Mouse (Mus musculus) liver, embryonic 16.5 days (tissue): Measurements from ENCODE around the gene Tctex1d2. TPM values are rescaled to one million over a fixed set of nuclear protein-coding genes. Genes with fewer than 3 reads are reported as not detected.
"Not testable (repeated sequence)": the region's sequence is repeated elsewhere in the genome, so short reads cannot be mapped to it uniquely, and the experiment has no call there.

Source experiments
- ATAC-seq: fragments of 200-750 bp; cut with Nextera tagmentation; 2 replicates; pipeline ENCODE4 v1.8.0; 2017; ENCODE audit warnings: low read depth, mild to moderate bottlenecking, moderate number of reproducible peaks, moderate library complexity
- H3K27ac ChIP-seq: fragments of 300-500 bp; sonication (generic); 2 replicates; pipeline ENCODE4 v1.5.1; 2014; ENCODE audit warnings: mild to moderate bottlenecking, low read length
- H3K27me3 ChIP-seq: fragments of 300-500 bp; sonication (generic); 2 replicates; pipeline ENCODE4 v1.6.1; 2014; ENCODE audit warnings: low read depth, low read length, mixed read lengths; ENCODE audit not compliant: control insufficient read depth, insufficient read depth
- H3K36me3 ChIP-seq: fragments of 300-500 bp; sonication (generic); 2 replicates; pipeline ENCODE4 v1.6.1; 2014; ENCODE audit warnings: mild to moderate bottlenecking; ENCODE audit not compliant: control insufficient read depth, insufficient read depth
- H3K4me1 ChIP-seq: fragments of 300-500 bp; sonication (generic); 2 replicates; pipeline ENCODE4 v1.6.1; 2014; ENCODE audit warnings: low read depth, low read length, mixed read lengths; ENCODE audit not compliant: control insufficient read depth
- H3K4me2 ChIP-seq: fragments of 300-500 bp; sonication (generic); 2 replicates; pipeline ENCODE4 v1.6.1; 2014; ENCODE audit warnings: low read depth, low read length, mixed read lengths
- H3K4me3 ChIP-seq: fragments of 300-500 bp; sonication (generic); 2 replicates; pipeline ENCODE4 v1.5.1; 2014; ENCODE audit warnings: low read depth, mild to moderate bottlenecking, low read length
- H3K9ac ChIP-seq: fragments of 300-500 bp; sonication (generic); 2 replicates; pipeline ENCODE4 v1.6.1; 2014; ENCODE audit warnings: low read depth, low read length
- H3K9me3 ChIP-seq: fragments of 300-500 bp; sonication (generic); replicated peaks from 2 replicates; pipeline ENCODE4 v1.6.1; 2016; ENCODE audit warnings: low read length; ENCODE audit not compliant: control insufficient read depth
- WGBS: fragments of 180-500 bp; shearing (Covaris S2); extraction: QIAGEN DNeasy Blood & Tissue Kit; methylation state at CpG from one replicate; pipeline ENCODE4 v1.1.7; 2014; ENCODE audit not compliant: insufficient replicate concordance; 5-methylcytosine and 5-hydroxymethylcytosine counted together
- polyA plus RNA-seq: library from polyadenylated mRNA; unstranded; fragments of >200 nt; fragmentation: Nextera tagmentation; extraction: Ambion mirVana; gene quantifications from 2 replicates; pipeline ENCODE4 v1.2.1, GENCODE M21; 2015

The Tctex1d2 gene
- polyA plus RNA-seq, 1 experiment from 2014 or later = 4.8 TPM

DNA sequence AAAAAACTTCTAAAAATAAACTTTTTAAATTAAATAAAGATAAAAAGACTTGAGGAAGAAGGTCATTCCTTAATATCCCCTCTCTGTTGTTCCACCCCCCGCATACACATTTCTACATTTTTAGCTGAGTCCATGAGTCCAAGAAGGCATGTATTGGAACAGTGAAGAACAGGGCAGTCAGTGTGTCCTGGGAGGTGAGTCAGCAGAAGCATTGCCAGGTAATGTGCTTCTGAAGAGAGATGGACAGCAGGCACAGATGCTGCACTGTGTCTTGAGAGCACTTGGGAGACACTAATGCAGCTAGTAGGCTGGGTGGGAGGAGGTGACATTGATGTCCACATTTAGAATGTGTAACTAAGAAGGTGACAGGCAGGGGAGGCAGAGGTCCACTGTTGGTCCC, 17.8 kb downstream of the Tctex1d2 start:
- Histone ChIP-seq H3K27me3 (no peaks in the 10 kb centered on the region), H3K9me3 (no peaks in the 10 kb centered on the region), H3K36me3 (peaks cover 6% of the 10 kb centered on the region), H3K4me3 (no peak overlapping the region), H3K9ac (no peak overlapping the region), H3K4me2 (no peak overlapping the region), H3K4me1 (peaks cover 32% of the 10 kb centered on the region), H3K27ac (no peak overlapping the region)
- WGBS = 91% methylated on average over 1 of the region's 1 CpGs
- no peak for ATAC-seq

GRCm38 (mm10) chr16:32441432-32441831, 21.9 kb downstream of the Tctex1d2 start:
- Histone ChIP-seq H3K4me2 (no peak overlapping the region), H3K9me3 (no peaks in the 10 kb centered on the region), H3K27me3 (no peaks in the 10 kb centered on the region), H3K9ac (no peak overlapping the region), H3K4me3 (no peak overlapping the region), H3K27ac (0 out of 2 replicates have a peak overlapping the region, but pooled peaks have one; percentile 0), H3K4me1 (peaks cover 23% of the 10 kb centered on the region), H3K36me3 (peaks cover 6% of the 10 kb centered on the region)
- 81% methylated on average over 3 of the region's 3 CpGs for WGBS
- ATAC-seq = no peak

GRCm38 (mm10) chr16:32444615-32445014, 25.1 kb downstream of the Tctex1d2 start:
- not testable (repeated sequence) for H3K36me3 ChIP-seq, H3K4me3 ChIP-seq, ATAC-seq, H3K9me3 ChIP-seq, H3K4me2 ChIP-seq, H3K27me3 ChIP-seq, H3K9ac ChIP-seq
- H3K4me1 ChIP-seq = peaks cover 46% of the 10 kb centered on the region
- H3K27ac ChIP-seq = peak overlapping the region; percentile 30; the same call in 1 of the 2 replicates
- 39% methylated on average over 3 of the region's 3 CpGs for WGBS

- no peak overlapping the region for H3K4me2 ChIP-seq
- no peak overlapping the region for H3K9ac ChIP-seq
- H3K4me1 ChIP-seq = peaks cover 56% of the 10 kb centered on the region
- H3K4me3 ChIP-seq = no peak overlapping the region
- H3K27ac ChIP-seq = no peak overlapping the region
- H3K9me3 ChIP-seq = no peaks in the 10 kb centered on the region
- no peaks in the 10 kb centered on the region for H3K27me3 ChIP-seq
- no peak for ATAC-seq
- H3K36me3 ChIP-seq = peaks cover 3% of the 10 kb centered on the region
- WGBS = 82% methylated on average over 1 of the region's 1 CpGs
Measured at GRCm38 (mm10) chr16:32445558-32445957, 26.1 kb downstream of the Tctex1d2 start.

DNA sequence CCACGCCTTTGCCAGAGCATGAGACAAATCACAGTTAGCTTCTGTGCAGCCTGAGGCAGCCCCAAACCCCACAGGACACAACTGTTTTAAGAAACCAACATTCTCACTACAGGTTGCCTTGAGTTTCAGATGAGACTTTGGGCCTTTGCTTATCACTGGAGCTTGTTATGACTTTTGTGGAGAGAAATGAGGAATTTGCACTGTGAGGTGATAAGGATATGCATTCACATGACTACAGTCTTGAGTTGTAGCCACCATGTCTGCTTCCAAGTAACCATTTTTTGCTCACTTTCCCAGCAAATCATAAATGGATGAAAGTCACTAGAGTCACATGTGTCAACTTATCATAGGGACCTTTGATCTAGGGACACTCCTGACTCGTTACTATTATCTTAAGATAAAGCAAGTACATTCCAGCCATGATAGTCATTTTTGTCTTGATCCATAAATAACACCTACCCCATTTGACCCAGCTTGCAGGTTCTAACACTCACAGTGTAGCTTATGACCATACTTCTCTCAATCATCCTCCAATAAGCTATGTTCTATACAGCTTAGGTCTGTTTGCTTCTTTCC, 27.1 kb downstream of the Tctex1d2 start:
- Histone ChIP-seq H3K4me3 (no peak overlapping the region), H3K4me1 (peaks cover 63% of the 10 kb centered on the region)

GRCm38 (mm10) chr16:32449665-32450064, 30.2 kb downstream of the Tctex1d2 start:
- WGBS = 17% methylated on average over 3 of the region's 3 CpGs
- Histone ChIP-seq H3K27me3 (no peaks in the 10 kb centered on the region), H3K36me3 (peaks cover 19% of the 10 kb centered on the region), H3K9ac (peak overlapping the region; percentile 54), H3K4me3 (peak overlapping the region; percentile 39), H3K9me3 (no peaks in the 10 kb centered on the region), H3K27ac (peak overlapping the region; percentile 92), H3K4me1 (peaks cover 61% of the 10 kb centered on the region), H3K4me2 (peak overlapping the region; percentile 67)
- peak; percentile 94 for ATAC-seq

More for the DNA sequence above, 27.1 kb downstream of the Tctex1d2 start:
- no peak overlapping the region for H3K4me2 ChIP-seq
- peaks cover 2% of the 10 kb centered on the region for H3K36me3 ChIP-seq
- H3K27ac ChIP-seq = 0 out of 2 replicates have a peak overlapping the region, but pooled peaks have one; percentile 10
- no peaks in the 10 kb centered on the region for H3K9me3 ChIP-seq
- WGBS = 45% methylated on average over 2 of the region's 2 CpGs
- ATAC-seq = no peak
- H3K27me3 ChIP-seq = no peaks in the 10 kb centered on the region
- no peak overlapping the region for H3K9ac ChIP-seq

GRCm38 (mm10) chr16:32450133-32450532, 30.6 kb downstream of the Tctex1d2 start:
- 84% methylated on average over 2 of the region's 2 CpGs for WGBS
- peaks cover 21% of the 10 kb centered on the region for H3K36me3 ChIP-seq
- peak overlapping the region; percentile 67 for H3K4me2 ChIP-seq
- no peaks in the 10 kb centered on the region for H3K9me3 ChIP-seq
- H3K4me3 ChIP-seq = peak overlapping the region; percentile 39
- no peaks in the 10 kb centered on the region for H3K27me3 ChIP-seq
- H3K4me1 ChIP-seq = peaks cover 61% of the 10 kb centered on the region
- peak overlapping the region; percentile 54 for H3K9ac ChIP-seq
- H3K27ac ChIP-seq = peak overlapping the region; percentile 92
- no peak for ATAC-seq

GRCm38 (mm10) chr16:32453102-32453501, 33.6 kb downstream of the Tctex1d2 start:
- Histone ChIP-seq H3K4me3 (no peak overlapping the region), H3K27me3 (no peaks in the 10 kb centered on the region), H3K4me1 (peaks cover 57% of the 10 kb centered on the region), H3K9ac (no peak overlapping the region), H3K27ac (peak overlapping the region; percentile 73), H3K36me3 (peaks cover 36% of the 10 kb centered on the region), H3K4me2 (no peak overlapping the region), H3K9me3 (no peaks in the 10 kb centered on the region)
- ATAC-seq = peak; percentile 69
- 82% methylated on average over 8 of the region's 8 CpGs for WGBS

DNA sequence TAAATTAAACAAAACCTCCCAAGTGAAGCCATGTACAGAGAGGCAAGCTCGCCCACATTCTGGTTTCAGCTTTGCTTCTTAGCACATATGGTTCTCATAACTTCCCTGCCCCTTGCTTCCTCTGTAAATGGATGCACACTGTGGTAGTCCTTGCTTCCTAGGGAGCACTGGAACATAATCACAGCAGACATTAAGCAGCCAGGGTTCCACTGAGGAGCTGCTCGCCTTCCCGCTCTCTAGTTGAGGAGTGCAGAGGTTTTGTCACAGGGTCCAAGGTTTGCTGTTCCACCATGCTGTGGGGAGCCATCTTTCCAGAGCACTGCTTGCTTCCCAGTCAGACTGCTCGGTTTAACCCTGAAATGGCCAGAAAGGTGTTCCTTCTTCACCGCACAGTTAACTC, 35.1 kb downstream of the Tctex1d2 start:
- H3K9me3 ChIP-seq = no peaks in the 10 kb centered on the region
- no peaks in the 10 kb centered on the region for H3K27me3 ChIP-seq
- no peak overlapping the region for H3K4me2 ChIP-seq
- H3K36me3 ChIP-seq = peaks cover 40% of the 10 kb centered on the region
- H3K4me1 ChIP-seq = peaks cover 42% of the 10 kb centered on the region
- no peak overlapping the region for H3K9ac ChIP-seq
- no peak for ATAC-seq
- 93% methylated on average over 5 of the region's 5 CpGs for WGBS
- H3K4me3 ChIP-seq = no peak overlapping the region
- no peak overlapping the region for H3K27ac ChIP-seq
